Mouse (Mus musculus): ENCODE results near the gene Slbp.

DNA sequence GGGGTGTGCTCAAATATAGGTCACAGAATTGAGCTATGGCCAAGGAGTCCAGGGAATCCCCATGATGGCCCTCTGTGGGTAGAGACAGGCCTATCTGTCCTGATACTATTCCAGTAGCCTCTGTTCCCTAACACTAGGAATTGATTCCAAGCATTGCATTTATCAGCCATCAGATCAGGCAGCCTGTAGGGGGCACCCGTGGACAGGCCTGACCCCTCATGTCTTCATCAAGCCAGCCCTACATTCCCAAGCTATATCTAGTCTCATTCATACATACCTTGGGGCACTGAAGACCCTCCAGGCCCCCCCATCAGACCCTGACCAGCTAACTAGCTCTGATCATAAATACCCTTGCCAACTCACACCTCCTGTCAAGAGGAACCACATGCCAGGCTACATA is 23.6 kb upstream of the Slbp start:
- peak; percentile 61; the same call in 1 of the 2 replicates for TF ChIP-seq CTCF (IDR thresholded peaks at IDR 0.05; ENCODE audit: borderline replicate concordance, insufficient read depth, low read depth, low read length)
- TF ChIP-seq POLR2A (IDR thresholded peaks at IDR 0.05; ENCODE audit: borderline replicate concordance, insufficient read depth, low read length), result no peak
